Mouse (Mus musculus) hindbrain, embryonic 11.5 days (tissue): ENCODE measurements around the gene Grid1. TPM values are rescaled to one million over a fixed set of nuclear protein-coding genes. Genes with fewer than 3 reads are reported as not detected.

Source experiments
- ATAC-seq: fragments of 200-750 bp; cut with Nextera tagmentation; 2 replicates; pipeline ENCODE4 v1.8.0; 2017; ENCODE audit warnings: mild to moderate bottlenecking, moderate TSS enrichment, moderate library complexity; ENCODE audit not compliant: low FRiP score
- DNase-seq: peaks from one replicate; pipeline ENCODE4 v3.0.0-alpha.2; 2015; ENCODE audit warnings: low spot score
- H3K27ac ChIP-seq: fragments of 300-500 bp; sonication (generic); 2 replicates; pipeline ENCODE4 v1.5.1; 2014; ENCODE audit warnings: mild to moderate bottlenecking, low read depth, low read length
- H3K27me3 ChIP-seq: fragments of 300-500 bp; sonication (generic); 2 replicates; pipeline ENCODE4 v1.6.1; 2014; ENCODE audit warnings: mild to moderate bottlenecking, low read length, moderate library complexity, mixed read lengths; ENCODE audit not compliant: control insufficient read depth, insufficient read depth
- H3K36me3 ChIP-seq: fragments of 300-500 bp; sonication (generic); 2 replicates; pipeline ENCODE4 v1.6.1; 2014; ENCODE audit warnings: mild to moderate bottlenecking, low read length, moderate library complexity, mixed read lengths; ENCODE audit not compliant: control insufficient read depth, insufficient read depth
- H3K4me1 ChIP-seq: fragments of 300-500 bp; sonication (generic); replicated peaks from 2 replicates; pipeline ENCODE4 v1.6.1; 2014; ENCODE audit warnings: low read length, mixed read lengths; ENCODE audit not compliant: control insufficient read depth, insufficient read depth
- H3K4me2 ChIP-seq: fragments of 300-500 bp; sonication (generic); replicated peaks from 2 replicates; pipeline ENCODE4 v1.6.1; 2014; ENCODE audit warnings: mild to moderate bottlenecking, low read depth, low read length
- H3K4me3 ChIP-seq: fragments of 300-500 bp; sonication (generic); 2 replicates; pipeline ENCODE4 v1.5.1; 2014; ENCODE audit warnings: low read depth, low read length
- H3K9ac ChIP-seq: fragments of 300-500 bp; sonication (generic); 2 replicates; pipeline ENCODE4 v1.6.1; 2014; ENCODE audit warnings: low read depth, low read length
- H3K9me3 ChIP-seq: fragments of 300-500 bp; sonication (generic); 2 replicates; pipeline ENCODE4 v1.6.1; 2016; ENCODE audit warnings: low read length; ENCODE audit not compliant: control insufficient read depth
- WGBS: fragments of 180-500 bp; shearing (Covaris S2); extraction: QIAGEN DNeasy Blood & Tissue Kit; methylation state at CpG from one replicate; pipeline ENCODE4 v1.1.7; 2014; 5-methylcytosine and 5-hydroxymethylcytosine counted together
- polyA plus RNA-seq: library from polyadenylated mRNA; unstranded; fragments of >200 nt; fragmentation: Nextera tagmentation; extraction: Ambion mirVana; gene quantifications from 2 replicates; pipeline ENCODE4 v1.2.1, GENCODE M21; 2014

Grid1 gene
- polyA plus RNA-seq, 1 experiment from 2014 or later = 0.54 TPM

DNA sequence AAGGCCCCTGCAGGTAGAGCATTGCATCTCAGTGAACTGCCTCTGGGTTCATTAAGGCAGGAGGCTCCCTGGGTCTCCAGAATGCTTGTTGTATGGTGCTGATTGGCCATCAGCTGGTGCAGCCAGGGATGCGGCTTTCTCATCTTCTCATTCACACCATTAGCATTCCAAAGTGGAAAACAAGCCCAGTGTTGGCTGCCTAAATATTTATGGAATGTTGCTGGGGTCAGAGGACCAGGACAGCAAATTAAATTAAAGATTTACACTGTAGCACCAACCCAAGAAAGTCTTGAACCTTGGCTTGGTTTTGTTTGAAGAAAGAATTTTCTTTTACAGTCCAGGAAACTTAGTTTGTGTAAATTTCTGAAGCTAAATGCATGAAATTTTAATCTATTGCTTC is 97.2 kb downstream of the Grid1 start:
- Histone ChIP-seq H3K27ac (no peak overlapping the region), H3K9ac (no peak overlapping the region), H3K4me1 (no peaks in the 10 kb centered on the region), H3K36me3 (no peaks in the 10 kb centered on the region), H3K9me3 (no peaks in the 10 kb centered on the region), H3K4me3 (no peak overlapping the region), H3K4me2 (no peak overlapping the region), H3K27me3 (no peaks in the 10 kb centered on the region)
- 50% methylated on average over 1 of the region's 1 CpGs for WGBS
- no peak for DNase-seq
- ATAC-seq = no peak

DNA sequence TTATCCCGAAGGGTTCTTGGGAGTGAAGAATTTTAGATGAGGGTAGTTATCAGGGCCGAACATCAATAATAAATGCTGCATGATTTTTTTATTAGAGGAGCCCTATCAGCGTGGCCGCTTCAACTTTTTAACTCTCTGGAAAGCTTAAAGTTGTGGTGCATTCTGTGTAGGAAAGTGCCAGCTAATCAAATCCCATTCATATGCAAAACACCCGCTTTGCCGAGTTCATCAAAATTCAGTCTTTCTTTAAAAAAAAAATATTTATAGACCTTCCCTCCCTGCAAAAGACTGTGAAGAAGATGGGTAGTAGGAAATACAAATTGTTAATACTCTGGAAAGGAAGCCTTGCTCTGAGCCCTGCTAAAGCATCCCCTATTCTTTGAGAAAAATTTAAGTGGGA is 99.3 kb downstream of the Grid1 start:
- no peak overlapping the region for H3K4me3 ChIP-seq
- no peaks in the 10 kb centered on the region for H3K9me3 ChIP-seq
- DNase-seq (no peak), ATAC-seq (no peak)
- H3K27ac ChIP-seq = no peak overlapping the region
- no peaks in the 10 kb centered on the region for H3K27me3 ChIP-seq
- no peak overlapping the region for H3K4me2 ChIP-seq
- H3K9ac ChIP-seq = no peak overlapping the region
- no peaks in the 10 kb centered on the region for H3K4me1 ChIP-seq
- WGBS = 74% methylated on average over 6 of the region's 6 CpGs
- H3K36me3 ChIP-seq = no peaks in the 10 kb centered on the region

DNA sequence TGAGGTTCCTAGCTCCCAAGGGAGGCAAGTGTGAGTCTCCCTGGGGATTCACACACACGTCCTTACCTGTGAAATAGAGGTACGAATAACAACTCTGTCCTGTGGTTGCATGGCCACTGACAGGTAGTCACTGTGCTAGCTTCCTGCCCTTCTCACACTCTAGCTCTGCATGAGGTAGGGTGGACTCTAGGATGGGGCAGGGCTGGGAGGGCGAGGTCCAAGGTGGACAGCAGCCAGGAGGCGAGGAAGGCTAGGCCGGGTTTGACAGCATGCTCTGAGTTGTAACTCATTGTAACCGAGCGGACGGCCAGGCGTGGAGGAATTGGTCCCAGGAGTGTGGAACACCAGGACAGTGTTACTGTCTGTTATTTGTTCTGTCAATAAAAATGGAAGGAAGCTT is 101.4 kb downstream of the Grid1 start:
- ATAC-seq = no peak
- Histone ChIP-seq H3K9ac (no peak overlapping the region), H3K4me1 (no peaks in the 10 kb centered on the region), H3K27ac (no peak overlapping the region), H3K4me2 (no peak overlapping the region), H3K36me3 (no peaks in the 10 kb centered on the region), H3K9me3 (no peaks in the 10 kb centered on the region), H3K27me3 (no peaks in the 10 kb centered on the region), H3K4me3 (no peak overlapping the region)
- DNase-seq = no peak
- 76% methylated on average over 9 of the region's 9 CpGs for WGBS

DNA sequence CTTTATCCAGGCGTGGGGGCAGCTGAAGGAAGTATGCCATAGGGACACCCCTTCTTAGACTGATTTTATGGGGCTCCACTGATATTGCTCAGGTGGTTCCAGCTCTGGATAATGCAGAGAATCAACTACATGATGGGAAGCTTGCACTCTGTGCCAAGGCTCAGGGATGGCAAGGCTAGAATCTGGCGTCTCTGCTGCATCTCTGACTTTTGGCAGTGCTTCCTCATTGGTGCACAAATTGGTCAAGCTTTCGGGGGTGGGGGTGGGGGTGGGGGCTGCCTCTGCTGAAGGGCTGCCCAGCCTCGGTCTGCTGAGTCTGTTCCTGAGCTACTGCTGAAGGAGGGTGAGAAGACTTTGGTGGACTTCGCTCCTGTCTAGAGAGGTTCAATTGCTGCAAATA is 105.1 kb downstream of the Grid1 start:
- H3K27me3 ChIP-seq = no peaks in the 10 kb centered on the region
- no peak overlapping the region for H3K4me2 ChIP-seq
- H3K9ac ChIP-seq = no peak overlapping the region
- no peaks in the 10 kb centered on the region for H3K9me3 ChIP-seq
- H3K4me3 ChIP-seq = no peak overlapping the region
- DNase-seq (no peak), ATAC-seq (no peak)
- H3K36me3 ChIP-seq = no peaks in the 10 kb centered on the region
- H3K27ac ChIP-seq = no peak overlapping the region
- no peaks in the 10 kb centered on the region for H3K4me1 ChIP-seq
- WGBS = 70% methylated on average over 5 of the region's 5 CpGs

DNA sequence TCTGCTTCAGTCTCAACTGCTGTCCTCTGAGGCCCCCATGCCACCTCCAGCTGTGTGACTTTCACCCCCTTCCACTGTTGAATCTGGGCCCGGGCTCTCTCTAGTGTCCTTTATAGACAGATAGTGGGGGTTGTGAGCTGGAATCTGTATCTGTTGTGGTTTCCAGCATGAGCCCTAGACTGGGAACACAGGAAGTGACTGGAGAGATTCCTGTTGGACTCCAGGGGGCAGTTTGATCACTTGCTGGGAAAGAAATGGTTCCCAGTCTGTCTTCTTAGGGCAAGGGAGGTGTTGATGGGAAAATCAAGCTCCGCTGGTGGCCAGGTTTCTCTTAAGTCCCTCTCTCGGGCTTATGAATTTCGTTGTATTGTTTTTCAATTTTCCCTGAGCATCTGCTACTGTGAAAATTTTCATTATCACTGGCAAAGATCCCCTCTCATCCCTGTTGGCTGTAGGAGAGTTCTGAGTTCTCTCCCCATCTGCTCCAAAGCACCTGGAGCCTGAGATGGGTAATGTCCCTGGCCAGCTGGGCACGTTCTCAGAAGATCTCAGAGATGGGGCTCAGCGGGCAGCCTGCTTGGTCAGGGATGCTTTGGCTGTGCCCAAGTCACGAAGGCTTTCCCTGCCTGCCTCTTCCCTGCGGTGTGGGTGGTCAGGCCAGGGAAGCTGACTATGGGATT is 110.3 kb downstream of the Grid1 start:
- Histone ChIP-seq H3K4me2 (no peak overlapping the region), H3K9ac (no peak overlapping the region), H3K27ac (no peak overlapping the region), H3K27me3 (no peaks in the 10 kb centered on the region), H3K9me3 (no peaks in the 10 kb centered on the region), H3K36me3 (no peaks in the 10 kb centered on the region), H3K4me1 (no peaks in the 10 kb centered on the region), H3K4me3 (no peak overlapping the region)
- ATAC-seq = no peak
- 79% methylated on average over 8 of the region's 8 CpGs for WGBS
- no peak for DNase-seq

DNA sequence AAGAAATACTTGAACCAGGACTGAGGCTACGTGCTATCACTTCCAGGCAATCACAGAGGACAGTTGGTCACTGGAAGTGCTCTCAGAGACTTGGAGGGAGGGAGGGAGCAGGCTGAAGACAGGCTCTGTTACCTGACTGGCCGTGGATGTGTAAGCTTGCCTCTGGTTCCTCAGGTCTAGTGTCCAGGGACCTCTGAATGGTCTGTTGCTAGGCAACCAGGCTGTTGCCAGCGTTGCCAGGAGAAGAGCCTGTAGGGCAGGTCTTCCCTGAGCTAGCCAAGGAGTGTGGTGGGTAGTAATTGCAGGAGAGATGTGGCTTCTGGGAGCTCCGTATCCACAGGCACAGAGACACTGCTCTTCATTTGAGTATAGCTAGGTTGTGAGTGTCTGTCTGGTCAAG is 113.3 kb downstream of the Grid1 start:
- Histone ChIP-seq H3K4me2 (no peak overlapping the region), H3K27me3 (no peaks in the 10 kb centered on the region), H3K4me1 (no peaks in the 10 kb centered on the region), H3K4me3 (no peak overlapping the region), H3K9ac (no peak overlapping the region), H3K27ac (no peak overlapping the region), H3K9me3 (no peaks in the 10 kb centered on the region), H3K36me3 (no peaks in the 10 kb centered on the region)
- ATAC-seq (peak; percentile 42; the same call in 1 of the 2 replicates), DNase-seq (peak; percentile 31)
- WGBS = 41% methylated on average over 4 of the region's 4 CpGs

DNA sequence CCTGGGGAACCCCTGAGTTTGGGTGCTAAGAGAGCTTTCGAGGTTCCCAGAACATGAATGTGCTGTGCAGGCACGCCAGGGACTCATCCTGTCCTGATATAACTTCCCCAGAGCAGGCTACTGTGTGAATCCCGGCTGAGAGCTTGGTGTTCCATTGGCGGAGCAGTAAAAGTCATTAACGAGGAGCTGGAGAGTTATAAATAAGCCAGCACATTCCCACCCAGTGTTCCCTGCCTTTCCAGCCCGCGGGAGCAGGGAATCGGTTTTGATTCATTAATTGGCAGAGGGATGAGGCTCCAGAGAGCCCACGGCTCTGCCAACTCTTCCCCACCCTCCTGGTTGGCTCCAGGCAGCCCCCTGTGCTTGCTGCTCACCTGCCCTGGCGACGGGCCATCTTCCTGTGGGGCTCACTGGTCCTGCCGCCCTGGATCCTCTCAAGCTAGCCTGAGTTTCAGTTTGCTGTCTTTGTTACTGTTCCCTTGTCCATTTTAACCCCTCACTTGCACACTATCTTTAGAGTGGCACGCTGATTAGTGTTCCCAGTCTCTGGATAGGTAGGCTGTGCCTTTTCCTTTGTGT is 116.4 kb downstream of the Grid1 start:
- H3K4me3 ChIP-seq = no peak overlapping the region
- no peak for ATAC-seq

DNA sequence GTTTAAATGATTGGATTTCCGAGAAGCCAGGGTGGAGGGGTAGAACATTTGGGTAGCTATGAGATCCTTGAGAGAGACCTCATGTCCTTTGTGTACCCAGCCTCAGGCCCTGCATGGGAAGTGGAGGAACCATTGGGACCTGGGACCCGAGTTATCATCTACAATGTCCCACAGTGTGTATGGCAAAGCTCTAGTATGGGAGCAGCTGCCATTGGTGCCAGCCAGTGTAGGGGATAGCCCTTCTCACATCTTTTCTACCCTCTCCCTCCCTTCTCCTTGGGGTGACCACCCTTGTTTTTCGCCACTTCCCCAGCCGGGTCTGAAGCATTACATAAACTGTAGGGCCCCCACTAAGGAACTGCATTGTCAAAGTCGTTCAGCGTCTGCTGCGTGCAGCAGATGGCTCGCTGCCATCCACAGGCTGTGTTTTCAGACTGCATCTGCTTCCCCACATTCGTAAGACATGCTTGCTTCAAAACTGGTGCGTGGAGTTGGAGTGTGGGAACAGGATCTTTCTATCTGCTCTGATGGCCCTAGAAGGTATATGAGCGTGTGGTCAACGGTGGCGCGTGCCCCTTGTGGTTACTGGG is 124.6 kb downstream of the Grid1 start:
- H3K9ac ChIP-seq = no peak overlapping the region
- no peaks in the 10 kb centered on the region for H3K9me3 ChIP-seq
- H3K4me3 ChIP-seq = no peak overlapping the region
- no peak overlapping the region for H3K27ac ChIP-seq
- H3K36me3 ChIP-seq = no peaks in the 10 kb centered on the region
- no peaks in the 10 kb centered on the region for H3K27me3 ChIP-seq
- ATAC-seq (no peak), DNase-seq (no peak)
- WGBS = 91% methylated on average over 14 of the region's 14 CpGs
- H3K4me1 ChIP-seq = no peaks in the 10 kb centered on the region
- no peak overlapping the region for H3K4me2 ChIP-seq

More for the DNA sequence above, 116.4 kb downstream of the Grid1 start:
- H3K27me3 ChIP-seq = no peaks in the 10 kb centered on the region
- H3K27ac ChIP-seq = no peak overlapping the region
- H3K9ac ChIP-seq = no peak overlapping the region
- no peaks in the 10 kb centered on the region for H3K4me1 ChIP-seq
- WGBS = 72% methylated on average over 13 of the region's 13 CpGs
- no peak for DNase-seq
- H3K36me3 ChIP-seq = no peaks in the 10 kb centered on the region
- H3K9me3 ChIP-seq = no peaks in the 10 kb centered on the region
- no peak overlapping the region for H3K4me2 ChIP-seq
